Mouse (Mus musculus): ENCODE results near the gene Herc4. TPM values are rescaled to one million over a fixed set of nuclear protein-coding genes. Genes with fewer than 3 reads are reported as not detected.

Herc4 gene
- polyA plus RNA-seq, 1 experiment from 2014 or later = 46.7 TPM

DNA sequence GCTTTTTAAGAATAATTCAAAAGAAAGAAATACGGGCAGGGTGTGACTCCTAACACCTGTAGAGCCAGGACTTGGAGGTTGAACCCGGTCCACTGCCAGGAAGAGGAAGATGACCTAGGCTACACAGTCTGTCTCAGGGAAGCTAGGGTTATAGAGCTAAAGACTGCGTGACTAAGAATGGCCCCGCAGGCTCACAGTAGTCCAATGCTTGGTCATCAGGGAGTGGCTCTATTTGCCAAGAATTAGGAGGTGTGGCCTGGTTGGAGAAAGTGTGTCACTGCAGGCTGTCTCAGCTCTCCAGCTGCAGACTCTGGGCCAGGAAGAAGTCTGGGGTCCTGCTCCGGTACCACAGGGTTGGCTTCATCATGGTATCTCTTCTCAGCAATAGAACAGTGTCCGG, 6.9 kb upstream of the Herc4 start:
- 93% methylated on average over 6 of the region's 6 CpGs for WGBS
- H3K27me3 ChIP-seq (ENCODE audit: low read depth, poor library complexity, severe bottlenecking) = no peaks in the 10 kb centered on the region
- H3K36me3 ChIP-seq = no peaks in the 10 kb centered on the region
- H3K4me3 ChIP-seq = no peak overlapping the region
- H3K9me3 ChIP-seq (replicated peaks) = no peaks in the 10 kb centered on the region
- no peak for DNase-seq (ENCODE audit: low spot score)
- no peak overlapping the region for H3K27ac ChIP-seq (replicated peaks)
- H3K4me1 ChIP-seq = no peaks in the 10 kb centered on the region

DNA sequence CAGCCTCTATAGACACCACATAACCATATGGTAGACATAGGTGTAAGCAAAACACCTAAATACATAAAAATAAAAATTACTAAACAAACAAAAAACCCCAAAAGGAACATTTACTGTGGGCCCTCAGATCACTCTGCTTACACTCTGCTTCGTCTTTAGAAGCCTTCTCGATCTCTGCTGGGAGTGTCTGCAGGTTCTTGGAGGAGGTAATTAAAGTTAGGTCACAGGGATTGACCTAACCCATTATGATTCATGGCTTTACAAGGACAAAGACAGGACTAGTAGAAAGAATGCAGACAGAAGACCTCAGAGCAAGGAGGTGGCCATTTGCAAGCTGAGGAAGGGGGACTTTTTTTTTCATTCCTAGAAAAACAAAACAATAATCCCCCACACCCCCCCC, 6.4 kb upstream of the Herc4 start:
- WGBS = 48% methylated on average over 2 of the region's 2 CpGs
- no peak for DNase-seq (ENCODE audit: low spot score)
- no peak overlapping the region for H3K4me3 ChIP-seq
- H3K27ac ChIP-seq (replicated peaks) = no peak overlapping the region
- peaks cover under 1% of the 10 kb centered on the region for H3K4me1 ChIP-seq
- no peaks in the 10 kb centered on the region for H3K36me3 ChIP-seq
- H3K9me3 ChIP-seq (replicated peaks) = no peaks in the 10 kb centered on the region
- H3K27me3 ChIP-seq (ENCODE audit: low read depth, poor library complexity, severe bottlenecking) = no peaks in the 10 kb centered on the region

DNA sequence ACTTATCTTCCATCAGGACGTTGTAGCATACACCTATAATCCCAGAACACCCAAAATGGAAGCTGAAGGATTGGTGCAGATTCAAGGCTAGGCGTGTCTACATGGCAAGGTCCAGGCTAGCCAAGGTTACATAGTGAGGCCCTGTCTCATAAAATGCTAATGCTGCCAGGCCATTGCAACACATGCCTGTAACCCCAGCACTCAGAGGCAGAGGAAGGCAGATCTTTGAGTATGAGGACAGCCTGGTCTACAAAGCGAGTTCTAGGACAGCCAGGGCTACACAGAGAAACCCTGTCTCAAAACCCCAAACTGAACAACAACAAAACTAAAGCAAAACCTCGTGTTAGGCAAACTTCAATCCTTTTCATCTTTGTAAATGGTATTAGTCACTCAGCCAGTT, 5.5 kb upstream of the Herc4 start:
- WGBS = 75% methylated on average over 4 of the region's 4 CpGs
- DNase-seq (ENCODE audit: low spot score) = no peak

DNA sequence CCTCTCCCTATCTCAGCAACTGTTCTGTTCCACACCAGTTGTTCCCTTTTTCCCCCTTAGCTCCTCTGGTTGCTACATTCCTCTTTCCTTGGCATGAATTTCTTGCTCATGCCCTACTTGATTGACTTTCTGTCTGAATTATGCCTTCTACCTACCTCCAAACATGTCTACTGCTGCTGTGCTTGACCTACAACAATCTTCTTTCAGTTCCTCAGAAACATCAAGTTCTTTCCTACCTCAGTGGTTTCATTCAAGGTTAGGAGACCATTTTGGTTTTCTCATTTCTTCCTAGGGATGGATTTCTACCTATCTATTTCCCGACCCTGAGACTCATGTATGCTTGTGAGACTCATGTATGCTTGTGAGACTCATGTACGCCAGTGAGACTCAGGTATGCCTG, 3.8 kb upstream of the Herc4 start:
- H3K9me3 ChIP-seq (replicated peaks) = no peaks in the 10 kb centered on the region
- no peaks in the 10 kb centered on the region for H3K36me3 ChIP-seq
- H3K27ac ChIP-seq (replicated peaks) = no peak overlapping the region
- H3K4me1 ChIP-seq = peaks cover 13% of the 10 kb centered on the region
- no peaks in the 10 kb centered on the region for H3K27me3 ChIP-seq (ENCODE audit: low read depth, poor library complexity, severe bottlenecking)
- H3K4me3 ChIP-seq = no peak overlapping the region
- 88% methylated on average over 2 of the region's 2 CpGs for WGBS
- DNase-seq (ENCODE audit: low spot score) = no peak

More for the DNA sequence above, 5.5 kb upstream of the Herc4 start:
- no peaks in the 10 kb centered on the region for H3K36me3 ChIP-seq
- no peaks in the 10 kb centered on the region for H3K9me3 ChIP-seq (replicated peaks)
- H3K27me3 ChIP-seq (ENCODE audit: low read depth, poor library complexity, severe bottlenecking) = no peaks in the 10 kb centered on the region
- no peak overlapping the region for H3K4me3 ChIP-seq
- H3K27ac ChIP-seq (replicated peaks) = no peak overlapping the region
- peaks cover 10% of the 10 kb centered on the region for H3K4me1 ChIP-seq

DNA sequence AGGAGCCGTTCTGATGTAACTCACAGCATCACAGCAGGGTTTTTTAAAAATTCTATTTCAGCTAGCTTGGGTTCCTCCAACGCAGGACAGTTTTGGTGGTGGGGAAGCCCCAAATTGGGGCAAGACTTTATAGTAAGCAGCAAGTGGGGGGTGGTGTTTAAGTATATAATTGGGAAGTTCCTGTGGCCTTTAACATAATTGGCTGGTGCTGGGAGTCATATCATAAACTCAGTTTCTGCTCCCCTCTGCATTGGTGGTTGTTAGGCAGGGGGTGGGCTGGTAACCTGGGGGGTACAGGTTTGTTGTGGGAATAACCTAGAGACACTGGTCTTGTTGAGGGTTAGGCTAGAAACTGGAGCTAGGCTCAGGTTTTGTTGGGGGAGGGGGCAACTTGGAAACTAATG, 2.7 kb upstream of the Herc4 start:
- no peak for DNase-seq (ENCODE audit: low spot score)
- 70% methylated on average over 2 of the region's 2 CpGs for WGBS
- Histone ChIP-seq H3K9me3 (replicated peaks) (no peaks in the 10 kb centered on the region), H3K27ac (replicated peaks) (no peak overlapping the region), H3K27me3 (ENCODE audit: low read depth, poor library complexity, severe bottlenecking) (no peaks in the 10 kb centered on the region), H3K4me1 (peaks cover 18% of the 10 kb centered on the region), H3K4me3 (no peak overlapping the region), H3K36me3 (peaks cover 6% of the 10 kb centered on the region)

DNA sequence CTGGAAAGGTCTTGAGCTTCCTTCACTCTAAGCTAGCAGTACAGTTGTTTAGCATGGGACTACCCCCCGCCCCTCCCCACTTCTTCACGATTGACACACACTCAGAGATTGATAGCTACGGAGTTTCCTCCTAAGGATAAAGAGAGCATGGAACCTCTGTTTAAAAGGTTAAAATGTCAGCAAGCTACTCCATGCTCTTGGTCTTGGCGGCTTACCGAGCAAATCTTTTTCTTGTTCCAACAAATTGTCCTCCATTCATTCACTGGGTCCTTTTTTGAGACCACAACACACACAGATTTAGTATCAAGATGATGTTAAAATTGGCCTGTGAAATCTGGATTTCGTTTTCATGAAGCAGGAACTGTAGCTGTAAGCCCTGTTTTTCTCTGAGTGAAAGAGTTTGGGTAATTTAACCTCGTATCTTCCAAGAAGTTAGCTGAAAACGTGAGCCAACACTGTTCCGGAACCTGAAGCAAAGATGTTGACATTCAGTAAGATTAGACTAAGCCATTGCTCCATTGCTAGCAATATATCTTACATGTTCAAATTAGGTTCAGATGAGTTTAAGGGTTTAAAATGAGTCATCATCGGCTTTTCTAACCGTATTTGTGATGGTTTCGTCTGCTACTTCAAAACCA, 693 bp upstream of the Herc4 start:
- 32% methylated on average over 12 of the region's 12 CpGs for WGBS
- Histone ChIP-seq H3K9me3 (replicated peaks) (no peaks in the 10 kb centered on the region), H3K27ac (replicated peaks) (peak overlapping the region; percentile 93), H3K27me3 (ENCODE audit: low read depth, poor library complexity, severe bottlenecking) (no peaks in the 10 kb centered on the region), H3K36me3 (peaks cover 17% of the 10 kb centered on the region), H3K4me1 (peaks cover 18% of the 10 kb centered on the region), H3K4me3 (peak overlapping the region; percentile 95)
- DNase-seq (ENCODE audit: low spot score) = no peak

DNA sequence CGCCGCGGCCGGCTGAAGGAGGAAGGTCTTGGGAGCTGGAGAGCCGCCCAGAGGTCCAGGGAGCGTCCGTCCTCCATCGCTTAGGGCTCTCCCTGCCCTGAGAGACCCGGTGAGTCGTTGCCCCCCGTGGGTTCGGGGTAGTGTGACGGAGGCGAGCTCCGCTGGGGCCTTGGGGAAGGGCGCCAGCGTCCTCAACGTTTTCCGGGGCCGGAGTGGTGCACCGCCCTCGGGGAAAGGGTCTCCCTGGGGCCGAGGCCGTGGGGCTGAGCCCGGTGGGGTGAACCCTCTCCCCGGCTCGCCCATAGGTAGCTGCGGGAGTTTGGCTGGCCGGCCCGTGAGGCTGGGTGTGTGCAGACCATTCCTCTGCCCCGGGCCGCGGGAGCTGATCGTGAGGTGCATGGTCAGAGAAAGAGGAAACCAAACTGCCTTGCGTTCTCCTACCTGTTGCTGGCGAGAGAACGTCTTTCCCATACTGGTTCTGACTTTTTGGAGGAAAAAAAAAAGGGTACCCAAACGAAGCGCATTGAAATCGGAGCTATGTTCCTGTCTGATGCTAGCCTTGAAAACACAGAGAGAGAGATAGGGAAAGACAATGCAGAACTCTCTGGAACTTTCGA, 553 bp downstream of the Herc4 start:
- under 1% methylated on average over 41 of the region's 41 CpGs for WGBS
- H3K4me3 ChIP-seq = peak overlapping the region; percentile 95

DNA sequence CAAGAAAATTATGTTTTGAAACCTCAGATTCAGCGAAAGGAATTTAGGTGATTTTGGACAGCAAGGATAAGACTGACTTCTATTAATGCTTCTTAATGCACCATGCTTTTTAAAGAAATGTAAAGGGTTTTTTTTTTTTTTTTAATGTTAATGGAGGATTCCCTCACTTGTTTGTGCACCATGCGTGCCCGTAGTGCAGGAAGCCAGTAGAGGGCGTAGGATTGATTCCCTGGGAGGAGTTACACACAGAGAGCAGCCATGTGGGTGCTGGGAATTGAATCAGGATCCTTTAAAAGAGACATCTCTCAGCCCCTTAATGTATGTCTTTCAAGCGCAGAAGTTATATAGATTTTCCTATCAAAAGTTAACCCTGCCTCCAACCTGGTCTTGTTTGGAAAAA, 1.1 kb downstream of the Herc4 start:
- peaks cover 18% of the 10 kb centered on the region for H3K4me1 ChIP-seq
- peak overlapping the region; percentile 95 for H3K4me3 ChIP-seq
- peak overlapping the region; percentile 93; the same call in 1 of the 2 replicates for H3K27ac ChIP-seq (replicated peaks)
- peak; percentile 46 for DNase-seq (ENCODE audit: low spot score)
- WGBS = 15% methylated on average over 5 of the region's 5 CpGs
- no peaks in the 10 kb centered on the region for H3K27me3 ChIP-seq (ENCODE audit: low read depth, poor library complexity, severe bottlenecking)
- H3K9me3 ChIP-seq (replicated peaks) = no peaks in the 10 kb centered on the region
- H3K36me3 ChIP-seq = peaks cover 26% of the 10 kb centered on the region

More for the DNA sequence above, 553 bp downstream of the Herc4 start:
- Histone ChIP-seq H3K27me3 (ENCODE audit: low read depth, poor library complexity, severe bottlenecking) (no peaks in the 10 kb centered on the region), H3K27ac (replicated peaks) (peak overlapping the region; percentile 93), H3K4me1 (peaks cover 18% of the 10 kb centered on the region), H3K36me3 (peaks cover 21% of the 10 kb centered on the region), H3K9me3 (replicated peaks) (no peaks in the 10 kb centered on the region)
- no peak for DNase-seq (ENCODE audit: low spot score)

DNA sequence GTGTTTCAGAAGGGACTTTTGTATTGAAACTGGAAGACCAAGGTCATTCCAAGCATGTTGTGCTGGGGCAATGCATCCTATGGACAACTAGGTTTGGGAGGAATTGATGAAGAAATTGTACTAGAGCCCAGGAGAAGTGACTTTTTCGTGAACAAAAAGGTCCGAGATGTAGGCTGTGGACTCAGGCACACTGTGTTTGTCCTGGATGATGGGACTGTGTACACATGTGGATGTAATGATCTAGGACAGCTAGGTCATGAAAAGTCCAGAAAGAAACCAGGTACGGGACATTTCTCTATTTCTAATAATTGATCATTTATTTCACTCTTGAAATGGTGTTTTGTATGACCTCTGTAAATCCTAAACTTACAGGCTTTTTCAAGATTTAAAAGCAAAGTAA, 2.2 kb downstream of the Herc4 start:
- Histone ChIP-seq H3K4me3 (no peak overlapping the region), H3K36me3 (peaks cover 37% of the 10 kb centered on the region), H3K27me3 (ENCODE audit: low read depth, poor library complexity, severe bottlenecking) (no peaks in the 10 kb centered on the region), H3K4me1 (peaks cover 18% of the 10 kb centered on the region), H3K27ac (replicated peaks) (no peak overlapping the region), H3K9me3 (replicated peaks) (no peaks in the 10 kb centered on the region)
- no peak for DNase-seq (ENCODE audit: low spot score)
- 97% methylated on average over 3 of the region's 3 CpGs for whole genome bisulfite sequencing

DNA sequence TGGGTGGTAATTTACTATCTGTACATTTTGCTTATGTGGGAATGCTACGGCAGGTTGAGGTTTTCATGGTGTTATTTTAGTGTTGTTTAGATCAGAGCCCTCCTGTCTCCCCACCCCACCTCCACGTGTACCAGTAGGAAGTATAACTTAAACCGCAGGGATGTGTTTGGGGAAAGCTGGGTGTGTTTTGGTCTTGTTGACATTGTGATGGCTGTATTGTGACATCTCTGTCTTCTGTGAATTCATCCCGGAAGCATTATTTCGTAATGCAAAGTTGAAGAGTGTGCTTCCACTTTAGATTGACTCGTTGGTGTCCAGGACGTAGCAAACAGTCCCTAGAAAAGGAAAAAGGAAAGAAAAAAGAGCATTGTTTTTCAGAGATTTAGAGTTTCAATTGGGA, 3.8 kb downstream of the Herc4 start:
- no peak overlapping the region for H3K27ac ChIP-seq (replicated peaks)
- H3K4me3 ChIP-seq = no peak overlapping the region
- H3K9me3 ChIP-seq (replicated peaks) = no peaks in the 10 kb centered on the region
- DNase-seq (ENCODE audit: low spot score) = no peak
- H3K27me3 ChIP-seq (ENCODE audit: low read depth, poor library complexity, severe bottlenecking) = no peaks in the 10 kb centered on the region
- peaks cover 14% of the 10 kb centered on the region for H3K4me1 ChIP-seq
- 92% methylated on average over 7 of the region's 7 CpGs for WGBS
- H3K36me3 ChIP-seq = peaks cover 48% of the 10 kb centered on the region

DNA sequence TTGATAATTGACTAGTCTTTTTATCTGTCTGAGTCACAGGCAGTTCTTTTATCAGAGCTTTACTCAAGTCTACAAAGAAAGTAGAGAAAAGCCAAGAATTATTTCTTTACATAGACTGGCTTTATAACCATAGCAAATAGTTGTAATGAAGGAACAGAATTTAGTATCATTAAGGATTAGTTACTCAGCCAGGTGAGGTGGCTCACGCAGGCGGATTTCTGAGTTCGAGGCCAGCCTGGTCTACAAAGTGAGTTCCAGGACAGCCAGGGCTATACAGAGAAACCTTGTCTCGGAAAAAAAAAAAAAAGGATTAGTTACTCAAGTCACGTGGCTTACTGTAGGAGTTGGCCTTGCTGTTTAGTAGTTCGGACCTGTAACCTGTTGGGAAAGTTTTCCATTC, 4.8 kb downstream of the Herc4 start:
- DNase-seq (ENCODE audit: low spot score) = no peak
- H3K27me3 ChIP-seq (ENCODE audit: low read depth, poor library complexity, severe bottlenecking) = no peaks in the 10 kb centered on the region
- no peaks in the 10 kb centered on the region for H3K9me3 ChIP-seq (replicated peaks)
- WGBS = 94% methylated on average over 6 of the region's 6 CpGs
- H3K4me3 ChIP-seq = no peak overlapping the region
- H3K27ac ChIP-seq (replicated peaks) = no peak overlapping the region
- H3K4me1 ChIP-seq = peaks cover 7% of the 10 kb centered on the region; the same call in 1 of the 2 replicates
- H3K36me3 ChIP-seq = peaks cover 57% of the 10 kb centered on the region

DNA sequence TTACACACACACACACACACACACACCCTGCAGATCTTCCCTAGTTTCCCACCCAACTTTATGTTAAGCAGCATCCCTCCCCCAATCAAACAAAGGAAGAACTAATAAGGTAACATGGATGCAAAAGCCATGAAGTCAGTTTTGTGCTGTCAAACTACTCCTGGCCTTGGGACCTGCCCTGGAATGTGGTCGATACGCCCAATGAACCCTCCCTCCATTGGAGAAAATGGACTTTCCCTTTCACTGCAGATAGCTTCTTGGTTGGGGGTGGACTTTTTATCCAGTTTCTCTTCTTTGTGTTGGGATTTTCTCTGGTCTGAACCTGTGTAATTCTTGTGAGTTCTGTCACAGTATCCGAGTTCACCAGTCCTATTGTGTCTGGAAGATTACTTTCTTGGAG, 15.1 kb downstream of the Herc4 start:
- H3K4me1 ChIP-seq = no peaks in the 10 kb centered on the region
- no peaks in the 10 kb centered on the region for H3K27me3 ChIP-seq (ENCODE audit: low read depth, poor library complexity, severe bottlenecking)
- H3K27ac ChIP-seq (replicated peaks) = no peak overlapping the region
- DNase-seq (ENCODE audit: low spot score) = no peak
- no peaks in the 10 kb centered on the region for H3K9me3 ChIP-seq (replicated peaks)
- H3K36me3 ChIP-seq = peaks cover 31% of the 10 kb centered on the region
- WGBS = 75% methylated on average over 3 of the region's 3 CpGs
- H3K4me3 ChIP-seq = no peak overlapping the region

DNA sequence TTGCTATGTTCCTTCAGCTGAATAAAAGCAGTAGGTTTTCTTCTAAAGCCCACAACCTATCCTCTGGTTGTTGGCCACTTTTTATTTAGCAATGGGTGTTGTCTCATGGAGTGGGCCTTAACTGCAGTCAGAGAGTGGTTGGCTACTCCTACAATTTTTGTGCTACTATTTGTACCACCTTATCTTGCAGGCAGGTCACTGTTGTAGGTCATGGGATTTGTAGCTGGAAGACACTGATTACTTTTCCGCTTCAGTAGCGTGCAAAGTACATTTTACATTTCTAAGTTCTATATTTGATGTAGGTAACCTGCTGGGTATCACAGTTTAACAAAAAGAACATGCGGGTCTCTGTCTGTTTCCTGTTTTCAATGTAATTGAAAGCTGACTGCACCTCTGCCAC, 15.7 kb downstream of the Herc4 start:
- H3K4me1 ChIP-seq = no peaks in the 10 kb centered on the region
- H3K27ac ChIP-seq (replicated peaks) = no peak overlapping the region
- H3K27me3 ChIP-seq (ENCODE audit: low read depth, poor library complexity, severe bottlenecking) = no peaks in the 10 kb centered on the region
- no peak for DNase-seq (ENCODE audit: low spot score)
- peaks cover 34% of the 10 kb centered on the region for H3K36me3 ChIP-seq
- H3K4me3 ChIP-seq = no peak overlapping the region
- no peaks in the 10 kb centered on the region for H3K9me3 ChIP-seq (replicated peaks)
- WGBS = 92% methylated on average over 3 of the region's 3 CpGs
